ENCODE assay signal across 12 mouse cellular contexts in genomic region chr1:18359951-18360731, GRCm38 (mm10).
DNase-seq lines count a peak whose midpoint lies in the region; ATAC-seq and TF ChIP-seq lines count a peak whose summit lies in the region.
"Had no signal": no experiment of that assay in that cellular context is flagged by ENCODE, and none has a peak within 500 bp of the region (broad histone marks: within the 10 kb centered on the region; RNA-seq: fewer than 3 reads in every experiment).

No protein-coding gene starts in this region.

- no peaks in the 10 kb centered on the region for H3K79me2 ChIP-seq in liver, adult 2 months (ENCODE audit: control insufficient read depth, insufficient read depth, low read length)

- no peaks in the 10 kb centered on the region for H3K27me3 ChIP-seq in forebrain, embryonic 13.5 days
- H3K27me3 ChIP-seq in forebrain, embryonic 12.5 days: no peaks in the 10 kb centered on the region
- H3K27me3 ChIP-seq in liver, adult 2 months (ENCODE audit: control insufficient read depth, insufficient read depth, low read length): no peaks in the 10 kb centered on the region
- no peaks in the 10 kb centered on the region for H3K27me3 ChIP-seq in liver, embryonic 11.5 days (replicated peaks; ENCODE audit: control insufficient read depth, insufficient read depth, low read length)
- H3K27me3 ChIP-seq: limb, embryonic 13.5 days had no signal

- no peak for TF ChIP-seq POLR2A in liver, adult 2 months (IDR thresholded peaks at IDR 0.05; ENCODE audit: extremely low read depth, insufficient read depth, low read length)

- no peak overlapping the region for H3K27ac ChIP-seq in forebrain, embryonic 13.5 days
- no peak overlapping the region for H3K27ac ChIP-seq in forebrain, embryonic 12.5 days
- no peak overlapping the region for H3K27ac ChIP-seq in liver, adult 2 months (replicated peaks; ENCODE audit: insufficient read depth, low read depth, low read length)
- no peak overlapping the region for H3K27ac ChIP-seq in liver, embryonic 11.5 days (ENCODE audit: low read depth, low read length)
- H3K27ac ChIP-seq: heart, embryonic 10.5 days; limb, embryonic 13.5 days had no signal

- peak; percentile 56; the same call in 1 of the 2 replicates for ATAC-seq in forebrain, embryonic 13.5 days
- ATAC-seq in forebrain, embryonic 12.5 days (ENCODE audit: low FRiP score): no peak
- no peak for ATAC-seq in liver, embryonic 11.5 days (replicated peaks; ENCODE audit: low FRiP score)

- H3K36me3 ChIP-seq in forebrain, embryonic 13.5 days (ENCODE audit: poor library complexity, severe bottlenecking): no peaks in the 10 kb centered on the region
- H3K36me3 ChIP-seq in forebrain, embryonic 12.5 days (replicated peaks): no peaks in the 10 kb centered on the region
- no peaks in the 10 kb centered on the region for H3K36me3 ChIP-seq in liver, adult 2 months (ENCODE audit: control insufficient read depth, insufficient read depth, low read length)
- no peaks in the 10 kb centered on the region for H3K36me3 ChIP-seq in liver, embryonic 11.5 days (ENCODE audit: control insufficient read depth, insufficient read depth, low read length)
- H3K36me3 ChIP-seq: heart, embryonic 10.5 days; limb, embryonic 13.5 days had no signal

- H3K4me1 ChIP-seq in forebrain, embryonic 13.5 days: no peaks in the 10 kb centered on the region
- H3K4me1 ChIP-seq in forebrain, embryonic 12.5 days: no peaks in the 10 kb centered on the region
- no peaks in the 10 kb centered on the region for H3K4me1 ChIP-seq in liver, adult 2 months (ENCODE audit: control insufficient read depth, insufficient read depth, low read length)
- no peaks in the 10 kb centered on the region for H3K4me1 ChIP-seq in liver, embryonic 11.5 days (replicated peaks; ENCODE audit: control insufficient read depth, insufficient read depth, low read length)
- H3K4me1 ChIP-seq: heart, embryonic 10.5 days; limb, embryonic 13.5 days had no signal

- peak; percentile 43 for TF ChIP-seq CTCF in liver, adult 2 months (IDR thresholded peaks at IDR 0.05; ENCODE audit: low read depth, low read length)

- peak; percentile 5 for DNase-seq in liver, adult 2 months (ENCODE audit: extremely low read depth, low read depth, low spot score)
- no peak for DNase-seq in liver, embryonic 11.5 days (ENCODE audit: low spot score)
- peak; percentile 39 for DNase-seq in Muller cell, postnatal 12 days (ENCODE audit: inconsistent ontology term)
- DNase-seq in induced T-regulatory cell, adult 2 months (ENCODE audit: low read depth): peak; percentile 8
- DNase-seq in gastrocnemius, adult 8-10 months (ENCODE audit: low spot score in 2 of 2): no peak
- no peak for DNase-seq in right cerebral cortex, postnatal 25 days
- DNase-seq: kidney, adult 18-20 months; right cerebral cortex, postnatal 4 days had no signal

- no peaks in the 10 kb centered on the region for H3K9me3 ChIP-seq in forebrain, embryonic 13.5 days (replicated peaks)
- H3K9me3 ChIP-seq in forebrain, embryonic 12.5 days: no peaks in the 10 kb centered on the region
- H3K9me3 ChIP-seq in liver, embryonic 11.5 days (ENCODE audit: control insufficient read depth, low read length): no peaks in the 10 kb centered on the region
- H3K9me3 ChIP-seq: heart, embryonic 10.5 days; limb, embryonic 13.5 days had no signal

- no peak overlapping the region for H3K9ac ChIP-seq in forebrain, embryonic 13.5 days
- H3K9ac ChIP-seq in forebrain, embryonic 12.5 days: no peak overlapping the region
- no peak overlapping the region for H3K9ac ChIP-seq in liver, adult 2 months (ENCODE audit: low read depth, low read length)
- H3K9ac ChIP-seq in liver, embryonic 11.5 days (ENCODE audit: low read depth, low read length): no peak overlapping the region
- H3K9ac ChIP-seq: limb, embryonic 13.5 days had no signal

- no peak overlapping the region for H3K4me3 ChIP-seq in forebrain, embryonic 13.5 days
- H3K4me3 ChIP-seq in forebrain, embryonic 12.5 days (replicated peaks): no peak overlapping the region
- H3K4me3 ChIP-seq in liver, adult 2 months (ENCODE audit: insufficient read depth, low read depth, low read length): no peak overlapping the region
- no peak overlapping the region for H3K4me3 ChIP-seq in liver, embryonic 11.5 days (ENCODE audit: low read depth, low read length)
- H3K4me3 ChIP-seq: heart, embryonic 10.5 days; limb, embryonic 13.5 days had no signal

- WGBS in forebrain, embryonic 13.5 days: 67% methylated on average over 9 of the region's 9 CpGs
- WGBS in forebrain, embryonic 12.5 days: 63% methylated on average over 8 of the region's 9 CpGs
- 62% methylated on average over 9 of the region's 9 CpGs for WGBS in liver, adult 2 months
- WGBS in liver, embryonic 11.5 days: 62% methylated on average over 9 of the region's 9 CpGs

- H3K4me2 ChIP-seq in forebrain, embryonic 13.5 days: no peak overlapping the region
- no peak overlapping the region for H3K4me2 ChIP-seq in forebrain, embryonic 12.5 days
- no peak overlapping the region for H3K4me2 ChIP-seq in liver, embryonic 11.5 days
- H3K4me2 ChIP-seq: limb, embryonic 13.5 days had no signal

Comparison
In these comparisons a context has a peak if more than half of its experiments do, and no peak if none do; other contexts are left out.
1. DNase-seq: peak in liver, adult 2 months (single experiment), Muller cell, postnatal 12 days (single experiment) and induced T-regulatory cell, adult 2 months (single experiment); none in liver, embryonic 11.5 days (single experiment), gastrocnemius, adult 8-10 months (0 of 2) and right cerebral cortex, postnatal 25 days (single experiment).